Mouse (Mus musculus): Measurements from ENCODE around the gene Sim1.

- TF ChIP-seq CTCF (IDR thresholded peaks at IDR 0.05; ENCODE audit: borderline replicate concordance, control insufficient read depth, extremely low read depth, insufficient read depth, low read length, poor library complexity): no peak
- TF ChIP-seq POLR2A (IDR thresholded peaks at IDR 0.05; ENCODE audit: control insufficient read depth, extremely low read depth, insufficient read depth, low read length, poor library complexity): no peak
Observed at GRCm38 (mm10) chr10:50898621-50899020, 4.1 kb downstream of the Sim1 start.
